Mouse (Mus musculus) neural tube, embryonic 14.5 days (tissue): ENCODE data around the gene Cox4i2. TPM values are rescaled to one million over a fixed set of nuclear protein-coding genes. Genes with fewer than 3 reads are reported as not detected.

Experiments used
- ATAC-seq: fragments of 200-750 bp; cut with Nextera tagmentation; 2 replicates; pipeline ENCODE4 v1.8.0; 2017; ENCODE audit warnings: low read depth, mild to moderate bottlenecking, moderate TSS enrichment, moderate library complexity
- H3K27ac ChIP-seq: fragments of 300-500 bp; sonication (generic); 2 replicates; pipeline ENCODE4 v1.5.1; 2014; ENCODE audit warnings: low read depth, mild to moderate bottlenecking, control low read depth, low read length, moderate library complexity, mixed read lengths
- H3K27me3 ChIP-seq: fragments of 300-500 bp; sonication (generic); 2 replicates; pipeline ENCODE4 v1.6.1; 2014; ENCODE audit warnings: low read length; ENCODE audit not compliant: control insufficient read depth, insufficient read depth
- H3K36me3 ChIP-seq: fragments of 300-500 bp; sonication (generic); 2 replicates; pipeline ENCODE4 v1.6.1; 2014; ENCODE audit warnings: low read length, mixed read lengths; ENCODE audit not compliant: control insufficient read depth, insufficient read depth
- H3K4me1 ChIP-seq: fragments of 300-500 bp; sonication (generic); 2 replicates; pipeline ENCODE4 v1.6.1; 2014; ENCODE audit warnings: low read length; ENCODE audit not compliant: control insufficient read depth, insufficient read depth
- H3K4me2 ChIP-seq: fragments of 300-500 bp; sonication (generic); 2 replicates; pipeline ENCODE4 v1.6.1; 2014; ENCODE audit warnings: mild to moderate bottlenecking, low read depth, low read length, control low read depth
- H3K4me3 ChIP-seq: fragments of 300-500 bp; sonication (generic); 2 replicates; pipeline ENCODE4 v1.5.1; 2014; ENCODE audit warnings: low read depth, low read length, control low read depth, mixed read lengths
- H3K9ac ChIP-seq: fragments of 300-500 bp; sonication (generic); replicated peaks from 2 replicates; pipeline ENCODE4 v1.6.1; 2014; ENCODE audit warnings: low read depth, mild to moderate bottlenecking, control low read depth, low read length, mixed read lengths
- H3K9me3 ChIP-seq: fragments of 300-500 bp; sonication (generic); 2 replicates; pipeline ENCODE4 v1.6.1; 2016; ENCODE audit warnings: low read length; ENCODE audit not compliant: control insufficient read depth
- WGBS: fragments of 180-500 bp; shearing (Covaris S2); extraction: QIAGEN DNeasy Blood & Tissue Kit; methylation state at CpG from one replicate; pipeline ENCODE4 v1.1.7; 2014; 5-methylcytosine and 5-hydroxymethylcytosine counted together
- polyA plus RNA-seq: library from polyadenylated mRNA; unstranded; fragments of >200 nt; fragmentation: Nextera tagmentation; extraction: Ambion mirVana; gene quantifications from 2 replicates; pipeline ENCODE4 v1.2.1, GENCODE M21; 2014

The Cox4i2 gene
- polyA plus RNA-seq, 1 experiment from 2014 or later, result 4.5 TPM

- Histone ChIP-seq H3K27ac (no peak overlapping the region), H3K4me1 (peaks cover 7% of the 10 kb centered on the region; the same call in 1 of the 2 replicates), H3K4me2 (no peak overlapping the region), H3K9ac (no peak overlapping the region), H3K27me3 (no peaks in the 10 kb centered on the region), H3K4me3 (no peak overlapping the region), H3K9me3 (no peaks in the 10 kb centered on the region), H3K36me3 (no peaks in the 10 kb centered on the region)
- WGBS, result 84% methylated on average over 7 of the region's 7 CpGs
- ATAC-seq, result no peak
Measured at GRCm38 (mm10) chr2:152728594-152728993, 25.4 kb upstream of the Cox4i2 start.

GRCm38 (mm10) chr2:152729013-152729635 lies 24.8 kb upstream of the Cox4i2 start:
- no peak overlapping the region for H3K4me2 ChIP-seq
- no peak overlapping the region for H3K9ac ChIP-seq
- no peak overlapping the region for H3K4me3 ChIP-seq
- 0 out of 2 replicates have a peak, but pooled peaks cover 3% of the 10 kb centered on the region for H3K4me1 ChIP-seq
- no peaks in the 10 kb centered on the region for H3K27me3 ChIP-seq
- no peaks in the 10 kb centered on the region for H3K36me3 ChIP-seq
- no peaks in the 10 kb centered on the region for H3K9me3 ChIP-seq
- no peak overlapping the region for H3K27ac ChIP-seq
- no peak for ATAC-seq
- WGBS, result 64% methylated on average over 8 of the region's 8 CpGs

GRCm38 (mm10) chr2:152729636-152730020 lies 24.3 kb upstream of the Cox4i2 start:
- H3K4me3 ChIP-seq, result no peak overlapping the region

GRCm38 (mm10) chr2:152733201-152733600 lies 20.8 kb upstream of the Cox4i2 start:
- Histone ChIP-seq H3K4me1 (peaks cover 20% of the 10 kb centered on the region), H3K9me3 (no peaks in the 10 kb centered on the region), H3K4me2 (no peak overlapping the region), H3K27ac (no peak overlapping the region), H3K9ac (no peak overlapping the region), H3K27me3 (no peaks in the 10 kb centered on the region), H3K4me3 (no peak overlapping the region), H3K36me3 (no peaks in the 10 kb centered on the region)
- 93% methylated on average over 2 of the region's 2 CpGs for WGBS
- no peak for ATAC-seq

More at GRCm38 (mm10) chr2:152729636-152730020, 24.3 kb upstream of the Cox4i2 start:
- ATAC-seq, result no peak
- Histone ChIP-seq H3K27ac (no peak overlapping the region), H3K27me3 (no peaks in the 10 kb centered on the region), H3K4me1 (peaks cover 6% of the 10 kb centered on the region), H3K9ac (no peak overlapping the region), H3K36me3 (no peaks in the 10 kb centered on the region), H3K9me3 (no peaks in the 10 kb centered on the region), H3K4me2 (no peak overlapping the region)
- 42% methylated on average over 7 of the region's 7 CpGs for WGBS

- H3K36me3 ChIP-seq, result no peaks in the 10 kb centered on the region
- H3K4me2 ChIP-seq, result peak overlapping the region; percentile 85
- H3K27me3 ChIP-seq, result no peaks in the 10 kb centered on the region
- H3K4me3 ChIP-seq, result peak overlapping the region; percentile 50
- no peak for ATAC-seq
- peak overlapping the region; percentile 55 for H3K27ac ChIP-seq
- H3K4me1 ChIP-seq, result peaks cover 23% of the 10 kb centered on the region
- 15% methylated on average over 10 of the region's 10 CpGs for WGBS
- H3K9ac ChIP-seq, result 0 out of 2 replicates have a peak overlapping the region, but pooled peaks have one; percentile 9
- no peaks in the 10 kb centered on the region for H3K9me3 ChIP-seq
Measured at GRCm38 (mm10) chr2:152734501-152734900, 19.5 kb upstream of the Cox4i2 start.

- ATAC-seq, result peak; percentile 91
- H3K4me2 ChIP-seq, result peak overlapping the region; percentile 85
- H3K27me3 ChIP-seq, result no peaks in the 10 kb centered on the region
- no peaks in the 10 kb centered on the region for H3K9me3 ChIP-seq
- H3K27ac ChIP-seq, result peak overlapping the region; percentile 55
- peak overlapping the region; percentile 50 for H3K4me3 ChIP-seq
- 0% methylated on average over 28 of the region's 28 CpGs for WGBS
- H3K4me1 ChIP-seq, result peaks cover 25% of the 10 kb centered on the region
- H3K36me3 ChIP-seq, result no peaks in the 10 kb centered on the region
- 0 out of 2 replicates have a peak overlapping the region, but pooled peaks have one; percentile 9 for H3K9ac ChIP-seq
Measured at GRCm38 (mm10) chr2:152734984-152735383, 19.0 kb upstream of the Cox4i2 start.

- Histone ChIP-seq H3K27ac (peak within 1 kb of the TSS; percentile 78), H3K9me3 (no peaks in the 10 kb centered on the region), H3K4me2 (peak within 1 kb of the TSS; percentile 85), H3K36me3 (no peaks in the 10 kb centered on the region), H3K27me3 (no peaks in the 10 kb centered on the region), H3K4me3 (peak within 1 kb of the TSS; percentile 50), H3K9ac (peak within 1 kb of the TSS; percentile 67), H3K4me1 (peaks cover 25% of the 10 kb centered on the region)
- ATAC-seq, result peak; percentile 67
- under 1% methylated on average over 28 of the region's 28 CpGs for WGBS
Measured at GRCm38 (mm10) chr2:152736090-152736601, 17.8 kb upstream of the Cox4i2 start, which contains the start of gene Id1. TSS of gene Id1 (plus strand) at chr2:152736251.

- no peaks in the 10 kb centered on the region for H3K9me3 ChIP-seq
- no peak for ATAC-seq
- WGBS, result under 1% methylated on average over 22 of the region's 22 CpGs
- H3K4me3 ChIP-seq, result peak overlapping the region; percentile 50
- no peaks in the 10 kb centered on the region for H3K36me3 ChIP-seq
- peak overlapping the region; percentile 67 for H3K9ac ChIP-seq
- H3K4me1 ChIP-seq, result peaks cover 25% of the 10 kb centered on the region
- no peaks in the 10 kb centered on the region for H3K27me3 ChIP-seq
- H3K27ac ChIP-seq, result peak overlapping the region; percentile 13
- H3K4me2 ChIP-seq, result peak overlapping the region; percentile 85
Measured at GRCm38 (mm10) chr2:152736748-152737147, 17.2 kb upstream of the Cox4i2 start.
